Mouse (Mus musculus) E14TG2a.4 (cell line): ENCODE measurements around the gene Arhgap30.

ENCODE experiments used
- CTCF ChIP-seq: conservative IDR thresholded peaks from 2 replicates; pipeline ENCODE4 v1.5.1; 2014; ENCODE audit warnings: low read length
- NANOG ChIP-seq: IDR thresholded peaks from 2 replicates; pipeline ENCODE4 v1.6.1; 2014; ENCODE audit warnings: borderline replicate concordance, low read length, mixed read lengths

GRCm38 (mm10) chr1:171402991-171403390, 14.2 kb downstream of the Arhgap30 start:
- TF ChIP-seq CTCF = no peak
- TF ChIP-seq NANOG = no peak
